Mouse (Mus musculus): ENCODE results near the gene Fam3c. TPM values are rescaled to one million over a fixed set of nuclear protein-coding genes. Genes with fewer than 3 reads are reported as not detected.

The Fam3c gene
- polyA plus RNA-seq, 1 experiment from 2014 or later, result 73.7 TPM

DNA sequence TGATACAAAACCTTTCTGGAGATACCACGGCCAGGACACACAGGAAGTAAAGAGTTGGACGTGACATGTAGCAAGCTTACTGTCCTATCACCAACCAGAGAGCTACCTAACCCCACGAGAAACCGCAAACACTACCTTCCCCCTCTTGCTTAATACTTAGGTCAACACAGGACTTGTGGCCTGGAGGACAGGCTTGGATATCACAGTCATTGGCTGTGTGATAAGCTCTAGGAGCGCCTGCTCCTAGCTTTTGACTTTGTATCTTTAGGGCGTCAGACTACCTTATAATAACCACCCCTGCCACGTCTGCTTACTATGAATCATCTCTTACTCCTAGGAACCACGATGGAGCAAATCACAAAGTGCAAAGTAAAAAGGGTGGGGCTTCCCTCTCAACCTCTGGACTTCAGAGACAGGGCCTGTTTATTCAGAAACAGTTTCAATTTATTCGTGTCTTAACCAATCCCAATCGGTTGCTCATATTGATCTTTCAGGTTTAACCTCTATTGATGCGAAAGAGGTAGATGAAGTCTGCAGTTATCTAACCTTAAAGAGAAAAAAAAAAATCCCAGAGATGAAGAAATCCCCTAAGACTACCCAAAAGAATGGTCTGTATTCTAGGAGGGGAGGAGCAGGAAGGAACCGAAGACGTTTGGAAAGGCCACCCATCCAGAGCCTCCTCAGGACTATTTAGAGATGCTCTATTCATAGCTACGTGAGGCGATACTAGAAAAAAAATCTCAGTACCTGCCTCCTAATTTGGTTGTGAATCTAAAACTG, 16.1 kb downstream of the Fam3c start:
- Histone ChIP-seq H3K27me3 (ENCODE audit: control insufficient read depth, insufficient read depth, low read length) (no peaks in the 10 kb centered on the region), H3K4me1 (ENCODE audit: control insufficient read depth, insufficient read depth, low read length) (no peaks in the 10 kb centered on the region), H3K36me3 (ENCODE audit: control insufficient read depth, insufficient read depth, low read length) (no peaks in the 10 kb centered on the region), H3K9me3 (ENCODE audit: control insufficient read depth, low read length) (no peaks in the 10 kb centered on the region), H3K9ac (replicated peaks; ENCODE audit: low read length) (no peak overlapping the region), H3K4me2 (ENCODE audit: low read length) (no peak overlapping the region), H3K27ac (replicated peaks; ENCODE audit: low read depth, low read length) (no peak overlapping the region), H3K4me3 (replicated peaks; ENCODE audit: low read depth, low read length) (no peak overlapping the region)
- ATAC-seq (ENCODE audit: low FRiP score, low TSS enrichment) (no peak), DNase-seq (no peak)
- WGBS, result 93% methylated on average over 15 of the region's 15 CpGs

DNA sequence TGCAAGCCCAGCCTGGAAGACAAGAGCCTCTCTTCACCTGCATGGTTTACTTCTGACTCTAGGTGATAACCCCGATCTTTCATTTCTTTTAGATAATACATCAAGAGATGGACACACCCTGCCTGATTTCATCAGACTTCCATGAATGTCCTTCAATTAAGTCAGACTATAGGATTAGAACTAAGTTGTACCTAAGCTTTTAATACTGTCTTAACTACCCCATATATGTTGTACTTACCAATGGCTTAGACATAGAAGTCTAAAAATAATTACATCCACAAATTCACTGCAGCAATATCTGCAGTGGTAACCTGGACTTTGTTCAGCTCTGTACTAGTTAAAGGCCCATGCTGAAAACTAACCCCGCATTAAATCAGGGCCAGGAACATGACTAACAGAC, 23.5 kb downstream of the Fam3c start:
- DNase-seq, result no peak
- Histone ChIP-seq H3K4me1 (ENCODE audit: control insufficient read depth, insufficient read depth, low read length) (no peaks in the 10 kb centered on the region), H3K4me2 (ENCODE audit: low read length) (no peak overlapping the region), H3K9ac (replicated peaks; ENCODE audit: low read length) (no peak overlapping the region), H3K27me3 (ENCODE audit: control insufficient read depth, insufficient read depth, low read length) (no peaks in the 10 kb centered on the region), H3K27ac (replicated peaks; ENCODE audit: low read depth, low read length) (no peak overlapping the region), H3K4me3 (replicated peaks; ENCODE audit: low read depth, low read length) (no peak overlapping the region), H3K36me3 (ENCODE audit: control insufficient read depth, insufficient read depth, low read length) (no peaks in the 10 kb centered on the region), H3K9me3 (ENCODE audit: control insufficient read depth, low read length) (no peaks in the 10 kb centered on the region)
- WGBS, result 97% methylated on average over 2 of the region's 2 CpGs
- no peak for ATAC-seq (ENCODE audit: low FRiP score, low TSS enrichment)

DNA sequence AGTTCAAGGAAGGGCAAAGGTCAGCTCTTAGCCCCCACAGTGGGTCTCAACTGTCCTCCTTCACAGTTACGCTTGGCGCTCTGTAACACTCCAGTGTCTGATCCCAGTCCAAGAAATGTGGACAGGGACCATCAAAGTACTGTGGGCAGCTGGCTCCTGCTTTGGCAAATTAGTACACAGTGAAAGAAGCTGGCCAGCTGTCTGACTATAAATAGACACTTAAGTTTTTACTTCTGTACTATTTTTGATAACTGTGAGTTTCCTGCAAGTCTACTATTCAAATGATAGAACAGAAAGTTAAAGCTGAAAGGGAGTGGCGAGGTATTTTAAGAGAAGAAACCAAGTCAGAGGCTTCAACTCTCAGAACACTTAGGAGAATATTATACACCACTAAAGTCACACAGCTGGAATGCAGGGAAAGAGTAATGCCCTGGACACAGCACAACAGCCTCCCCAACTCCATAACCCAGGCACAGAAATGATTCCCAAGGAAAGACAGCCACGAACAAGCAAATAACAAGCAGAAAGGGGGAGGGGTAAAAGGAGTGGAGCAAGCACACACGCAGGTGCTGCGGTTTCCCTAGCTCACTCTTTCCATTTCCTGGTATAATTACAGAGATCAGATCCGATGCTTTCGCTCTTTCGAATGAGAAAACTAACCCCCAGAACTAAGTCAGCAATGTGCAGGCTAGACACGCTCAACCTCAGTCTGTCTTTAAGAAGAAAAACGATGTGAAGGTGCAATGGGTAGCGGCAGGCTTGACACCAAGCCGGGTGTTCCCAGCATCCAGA, 25.7 kb downstream of the Fam3c start:
- no peaks in the 10 kb centered on the region for H3K36me3 ChIP-seq (ENCODE audit: control insufficient read depth, insufficient read depth, low read length)

DNA sequence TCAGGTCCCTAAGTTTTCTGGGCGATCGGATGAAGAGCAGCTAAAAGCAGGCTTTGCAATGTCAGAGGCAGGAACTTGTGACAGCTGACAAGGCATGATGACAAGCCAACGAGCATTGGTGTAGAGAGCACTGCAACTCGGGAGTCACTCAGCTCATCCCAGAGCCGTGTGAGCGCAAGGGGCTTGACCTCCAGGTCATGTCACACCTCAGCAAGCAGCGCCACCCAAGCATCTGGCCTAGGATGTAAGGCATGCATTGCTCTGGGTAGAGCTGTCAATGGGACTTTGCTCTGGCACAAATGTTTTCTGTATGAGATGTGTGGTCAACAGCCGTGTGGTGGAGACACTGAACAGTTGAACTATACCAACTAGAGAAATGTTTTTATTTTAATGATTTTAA, 28.1 kb downstream of the Fam3c start:
- no peak overlapping the region for H3K4me3 ChIP-seq (replicated peaks; ENCODE audit: low read depth, low read length)
- H3K36me3 ChIP-seq (ENCODE audit: control insufficient read depth, insufficient read depth, low read length), result no peaks in the 10 kb centered on the region
- ATAC-seq (ENCODE audit: low FRiP score, low TSS enrichment) (0 out of 2 replicates have a peak, but pooled peaks have one; percentile 25), DNase-seq (no peak)
- 66% methylated on average over 8 of the region's 8 CpGs for WGBS
- H3K9me3 ChIP-seq (ENCODE audit: control insufficient read depth, low read length), result no peaks in the 10 kb centered on the region
- H3K27me3 ChIP-seq (ENCODE audit: control insufficient read depth, insufficient read depth, low read length), result no peaks in the 10 kb centered on the region
- H3K9ac ChIP-seq (replicated peaks; ENCODE audit: low read length), result no peak overlapping the region
- H3K27ac ChIP-seq (replicated peaks; ENCODE audit: low read depth, low read length), result no peak overlapping the region
- no peak overlapping the region for H3K4me2 ChIP-seq (ENCODE audit: low read length)
- no peaks in the 10 kb centered on the region for H3K4me1 ChIP-seq (ENCODE audit: control insufficient read depth, insufficient read depth, low read length)

More for the DNA sequence above, 25.7 kb downstream of the Fam3c start:
- ATAC-seq (ENCODE audit: low FRiP score, low TSS enrichment) (no peak), DNase-seq (no peak)
- Histone ChIP-seq H3K4me1 (ENCODE audit: control insufficient read depth, insufficient read depth, low read length) (no peaks in the 10 kb centered on the region), H3K9ac (replicated peaks; ENCODE audit: low read length) (no peak overlapping the region), H3K4me2 (ENCODE audit: low read length) (no peak overlapping the region), H3K9me3 (ENCODE audit: control insufficient read depth, low read length) (no peaks in the 10 kb centered on the region), H3K4me3 (replicated peaks; ENCODE audit: low read depth, low read length) (no peak overlapping the region), H3K27me3 (ENCODE audit: control insufficient read depth, insufficient read depth, low read length) (no peaks in the 10 kb centered on the region), H3K27ac (replicated peaks; ENCODE audit: low read depth, low read length) (no peak overlapping the region)
- 92% methylated on average over 13 of the region's 13 CpGs for WGBS

DNA sequence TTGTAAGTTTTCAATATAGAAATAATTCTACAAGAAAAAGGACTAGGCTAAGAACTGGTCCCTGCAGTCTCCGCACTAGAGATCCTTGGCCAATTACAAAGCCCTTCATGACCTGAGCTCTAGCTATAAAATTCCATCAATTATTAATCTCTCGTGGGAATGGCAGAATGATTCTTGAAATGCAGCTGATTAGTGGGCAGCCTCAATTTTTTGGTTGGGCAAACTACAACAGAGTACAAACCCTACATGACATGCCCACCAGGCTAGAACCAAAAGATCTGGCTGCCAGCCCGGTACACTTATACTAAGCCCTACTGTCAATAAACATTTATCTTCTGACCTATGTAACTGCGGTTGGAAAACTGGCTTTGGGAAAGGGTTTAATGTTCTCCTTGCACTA, 29.0 kb downstream of the Fam3c start:
- ATAC-seq (ENCODE audit: low FRiP score, low TSS enrichment) (no peak; the same call in 1 of the 2 replicates), DNase-seq (peak; percentile 35)
- H3K4me3 ChIP-seq (replicated peaks; ENCODE audit: low read depth, low read length), result no peak overlapping the region
- H3K27me3 ChIP-seq (ENCODE audit: control insufficient read depth, insufficient read depth, low read length), result no peaks in the 10 kb centered on the region
- H3K27ac ChIP-seq (replicated peaks; ENCODE audit: low read depth, low read length), result no peak overlapping the region
- H3K4me1 ChIP-seq (ENCODE audit: control insufficient read depth, insufficient read depth, low read length), result no peaks in the 10 kb centered on the region
- no peak overlapping the region for H3K9ac ChIP-seq (replicated peaks; ENCODE audit: low read length)
- H3K4me2 ChIP-seq (ENCODE audit: low read length), result no peak overlapping the region
- H3K9me3 ChIP-seq (ENCODE audit: control insufficient read depth, low read length), result no peaks in the 10 kb centered on the region
- no peaks in the 10 kb centered on the region for H3K36me3 ChIP-seq (ENCODE audit: control insufficient read depth, insufficient read depth, low read length)
- WGBS, result 66% methylated on average over 4 of the region's 4 CpGs

DNA sequence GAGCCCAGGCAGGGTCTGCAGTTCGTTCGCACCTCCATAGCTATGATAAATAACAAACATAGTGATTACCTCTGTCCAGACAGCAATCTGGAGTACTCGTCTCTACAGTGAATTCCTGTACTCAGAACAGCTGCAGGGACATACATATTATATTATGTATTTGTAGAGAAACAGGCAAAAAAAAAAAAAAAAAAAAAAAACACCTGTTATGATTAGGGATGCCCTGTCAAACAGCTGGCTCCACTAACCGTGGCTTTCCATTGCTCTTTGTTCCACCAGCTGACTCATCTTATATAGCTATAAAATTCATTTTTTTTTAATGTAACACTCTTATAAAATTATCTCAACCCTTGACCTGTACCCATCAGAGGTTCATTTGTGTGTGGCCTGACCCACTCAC, 29.8 kb downstream of the Fam3c start:
- Histone ChIP-seq H3K27me3 (ENCODE audit: control insufficient read depth, insufficient read depth, low read length) (no peaks in the 10 kb centered on the region), H3K9me3 (ENCODE audit: control insufficient read depth, low read length) (no peaks in the 10 kb centered on the region), H3K4me1 (ENCODE audit: control insufficient read depth, insufficient read depth, low read length) (no peaks in the 10 kb centered on the region), H3K36me3 (ENCODE audit: control insufficient read depth, insufficient read depth, low read length) (no peaks in the 10 kb centered on the region), H3K4me3 (replicated peaks; ENCODE audit: low read depth, low read length) (no peak overlapping the region), H3K27ac (replicated peaks; ENCODE audit: low read depth, low read length) (no peak overlapping the region), H3K9ac (replicated peaks; ENCODE audit: low read length) (no peak overlapping the region), H3K4me2 (ENCODE audit: low read length) (no peak overlapping the region)
- DNase-seq (no peak), ATAC-seq (ENCODE audit: low FRiP score, low TSS enrichment) (no peak)
- WGBS, result 86% methylated on average over 4 of the region's 4 CpGs

DNA sequence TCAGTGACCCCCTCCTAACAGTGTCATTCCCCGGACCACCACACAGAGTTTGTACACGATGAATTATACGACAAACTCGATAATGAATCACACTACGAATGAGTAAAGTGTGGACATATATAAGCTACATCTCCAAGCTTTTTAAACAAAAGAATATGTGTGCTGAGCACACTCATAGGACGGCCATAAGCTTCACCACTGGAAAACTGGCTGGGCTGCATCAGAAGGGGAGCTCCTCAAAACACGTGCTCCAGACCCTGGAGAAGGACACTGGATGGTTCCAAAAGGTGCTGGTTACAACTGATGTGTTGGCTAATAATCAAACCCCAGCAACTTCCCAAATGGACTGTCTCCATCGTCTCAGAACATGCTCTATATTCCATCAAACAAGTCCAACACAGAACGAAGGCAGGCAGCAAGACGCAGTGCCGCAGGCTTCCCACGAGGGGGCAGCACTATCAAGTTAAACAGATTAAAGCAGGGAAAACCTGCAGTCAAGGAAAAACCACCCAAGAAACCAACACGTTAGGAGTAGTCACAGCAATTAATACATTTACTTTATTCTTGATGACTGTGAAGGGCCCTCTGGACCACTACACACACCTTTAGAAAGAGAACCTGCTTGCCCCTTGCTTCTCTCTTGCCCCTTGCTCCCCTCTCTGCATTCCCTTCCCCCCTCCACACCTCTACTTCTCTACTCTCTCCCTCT, 30.5 kb downstream of the Fam3c start:
- WGBS, result 59% methylated on average over 13 of the region's 13 CpGs
- Histone ChIP-seq H3K27me3 (ENCODE audit: control insufficient read depth, insufficient read depth, low read length) (no peaks in the 10 kb centered on the region), H3K4me1 (ENCODE audit: control insufficient read depth, insufficient read depth, low read length) (no peaks in the 10 kb centered on the region), H3K4me2 (ENCODE audit: low read length) (no peak overlapping the region), H3K9me3 (ENCODE audit: control insufficient read depth, low read length) (no peaks in the 10 kb centered on the region), H3K9ac (replicated peaks; ENCODE audit: low read length) (no peak overlapping the region), H3K36me3 (ENCODE audit: control insufficient read depth, insufficient read depth, low read length) (peaks cover 3% of the 10 kb centered on the region), H3K4me3 (replicated peaks; ENCODE audit: low read depth, low read length) (no peak overlapping the region), H3K27ac (replicated peaks; ENCODE audit: low read depth, low read length) (no peak overlapping the region)
- peak; percentile 91 for DNase-seq
- 0 out of 2 replicates have a peak, but pooled peaks have one; percentile 24 for ATAC-seq (ENCODE audit: low FRiP score, low TSS enrichment)

DNA sequence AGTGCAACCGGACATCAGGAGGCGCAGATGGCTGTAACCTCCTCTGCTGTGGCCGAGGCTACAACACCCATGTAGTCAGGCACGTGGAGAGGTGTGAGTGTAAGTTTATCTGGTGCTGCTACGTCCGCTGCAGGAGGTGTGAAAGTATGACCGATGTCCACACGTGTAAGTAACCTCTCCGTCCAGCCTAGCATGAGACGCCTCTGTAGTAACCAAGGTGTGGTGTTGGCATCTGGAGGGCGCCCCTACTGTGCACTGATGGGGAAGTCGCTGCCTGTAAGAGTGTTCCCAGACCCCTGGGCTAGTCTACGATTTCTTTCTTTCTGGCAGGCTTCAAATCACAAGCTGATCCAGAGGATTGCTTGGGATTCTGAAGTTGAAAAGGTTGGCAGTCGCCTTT, 58.0 kb downstream of the Fam3c start:
- Histone ChIP-seq H3K9ac (replicated peaks; ENCODE audit: low read length) (no peak overlapping the region), H3K4me2 (ENCODE audit: low read length) (no peak overlapping the region), H3K27ac (replicated peaks; ENCODE audit: low read depth, low read length) (no peak overlapping the region), H3K4me3 (replicated peaks; ENCODE audit: low read depth, low read length) (no peak overlapping the region), H3K9me3 (ENCODE audit: control insufficient read depth, low read length) (no peaks in the 10 kb centered on the region), H3K36me3 (ENCODE audit: control insufficient read depth, insufficient read depth, low read length) (no peaks in the 10 kb centered on the region), H3K27me3 (ENCODE audit: control insufficient read depth, insufficient read depth, low read length) (no peaks in the 10 kb centered on the region), H3K4me1 (ENCODE audit: control insufficient read depth, insufficient read depth, low read length) (no peaks in the 10 kb centered on the region)
- DNase-seq (no peak), ATAC-seq (ENCODE audit: low FRiP score, low TSS enrichment) (no peak)
- WGBS, result 62% methylated on average over 14 of the region's 14 CpGs
